In genomic region chr5:114896688-114897373, GRCm38 (mm10) we compare ENCODE assay signal across 8 mouse cellular contexts. TPM values are rescaled to one million over a fixed set of nuclear protein-coding genes. Genes with fewer than 3 reads are reported as not detected.
DNase-seq lines count a peak whose midpoint lies in the region; ATAC-seq and TF ChIP-seq lines count a peak whose summit lies in the region.

Gene Oasl2, plus strand, starts transcription at chr5:114896936.

- H3K27me3 ChIP-seq in spleen, adult 2 months (ENCODE audit: control insufficient read depth, insufficient read depth, low read length), result no peaks in the 10 kb centered on the region
- no peaks in the 10 kb centered on the region for H3K27me3 ChIP-seq in neural tube, embryonic 13.5 days

- H3K4me3 ChIP-seq in spleen, adult 2 months (ENCODE audit: extremely low read depth, insufficient read depth, insufficient read length), result peak within 1 kb of the TSS; percentile 55
- no peak within 1 kb of the TSS for H3K4me3 ChIP-seq in neural tube, embryonic 13.5 days

- TF ChIP-seq CTCF in spleen, adult 2 months (IDR thresholded peaks at IDR 0.05; ENCODE audit: extremely low read depth, insufficient read depth, insufficient read length, insufficient replicate concordance), result no peak

- H3K9me3 ChIP-seq in neural tube, embryonic 13.5 days, result no peaks in the 10 kb centered on the region

- WGBS in spleen, adult 2 months, result 25% methylated on average over 13 of the region's 13 CpGs
- WGBS in neural tube, embryonic 13.5 days, result 69% methylated on average over 13 of the region's 13 CpGs

- peak within 1 kb of the TSS; percentile 36 for H3K27ac ChIP-seq in spleen, adult 2 months (ENCODE audit: insufficient read depth, low read length)
- no peak within 1 kb of the TSS for H3K27ac ChIP-seq in neural tube, embryonic 13.5 days (replicated peaks)

- TF ChIP-seq POLR2A in spleen, adult 2 months (IDR thresholded peaks at IDR 0.05; ENCODE audit: low read depth, low read length), result no peak

- ATAC-seq in inflammation-experienced regulatory T-cells, adult 6 months, result peak; percentile 44
- ATAC-seq in neural tube, embryonic 13.5 days (ENCODE audit: low read depth), result no peak

- H3K9ac ChIP-seq in neural tube, embryonic 13.5 days, result no peak within 1 kb of the TSS

- peak within 1 kb of the TSS; percentile 24 for H3K4me2 ChIP-seq in neural tube, embryonic 13.5 days

- H3K4me1 ChIP-seq in spleen, adult 2 months (ENCODE audit: control insufficient read depth, insufficient read depth, insufficient read length), result peaks cover 7% of the 10 kb centered on the region; the same call in 1 of the 2 replicates
- no peaks in the 10 kb centered on the region; the same call in 1 of the 2 replicates for H3K4me1 ChIP-seq in neural tube, embryonic 13.5 days (replicated peaks)

- no peaks in the 10 kb centered on the region for H3K36me3 ChIP-seq in spleen, adult 2 months (ENCODE audit: control insufficient read depth, insufficient read depth, low read length)
- H3K36me3 ChIP-seq in neural tube, embryonic 13.5 days, result no peaks in the 10 kb centered on the region

- peak; percentile 29 for DNase-seq in adrenal gland, postnatal 14 days
- DNase-seq in adrenal gland, adult 18-20 months (ENCODE audit: low spot score in 2 of 2), result no peak
- DNase-seq in spleen, adult 2 months (ENCODE audit: low read depth in 1 of 2, low spot score in 2 of 2), result no peak
- DNase-seq in spleen, adult 12 weeks (ENCODE audit: low spot score), result no peak
- DNase-seq in frontal cortex, postnatal 14 days (ENCODE audit: low spot score in 2 of 2), result no peak
- no peak for DNase-seq in spleen, postnatal 36 days (ENCODE audit: low spot score in 2 of 2)

RNA-seq across cellular contexts. Expression of gene Oasl2, which starts in this region (rescaled TPM):
- total RNA-seq in adrenal gland, postnatal 14 days (2021), result 6.5 and 7.7 TPM in 2 replicates
- total RNA-seq in adrenal gland, adult 18-20 months (2021), result 10 to 100 TPM in 1 of 2 experiments, 1 to 10 TPM in 1; 9.9 to 10.4 TPM
- 5.6 and 5.8 TPM in 2 replicates for polyA plus RNA-seq in spleen, adult 2 months (2012; rRNA removed)
- polyA plus RNA-seq in inflammation-experienced regulatory T-cells, adult 6 months (2017; shearing (Covaris generic)), result 10 to 100 TPM in 2 of 3 experiments, 1 to 10 TPM in 1; 8.4 to 15.2 (median 12.1) TPM
- polyA plus RNA-seq in neural tube, embryonic 13.5 days (2015; fragmentation: Nextera tagmentation; extraction: Ambion mirVana), result 3.3 and 5.1 TPM in 2 replicates
